Mouse (Mus musculus) adipocyte (in vitro differentiated cells): ENCODE results near the gene Ino80d.
A peak's percentile ranks its signal among the peaks of the same experiment; 100 is the strongest.

Source experiments
- DNase-seq: peaks from one replicate; pipeline ENCODE4 v3.0.0-alpha.2; 2016; ENCODE audit warnings: low spot score

Ino80d gene

GRCm38 (mm10) chr1:63107614-63108327 lies 6.7 kb downstream of the Ino80d start:
- no peak for DNase-seq

DNA sequence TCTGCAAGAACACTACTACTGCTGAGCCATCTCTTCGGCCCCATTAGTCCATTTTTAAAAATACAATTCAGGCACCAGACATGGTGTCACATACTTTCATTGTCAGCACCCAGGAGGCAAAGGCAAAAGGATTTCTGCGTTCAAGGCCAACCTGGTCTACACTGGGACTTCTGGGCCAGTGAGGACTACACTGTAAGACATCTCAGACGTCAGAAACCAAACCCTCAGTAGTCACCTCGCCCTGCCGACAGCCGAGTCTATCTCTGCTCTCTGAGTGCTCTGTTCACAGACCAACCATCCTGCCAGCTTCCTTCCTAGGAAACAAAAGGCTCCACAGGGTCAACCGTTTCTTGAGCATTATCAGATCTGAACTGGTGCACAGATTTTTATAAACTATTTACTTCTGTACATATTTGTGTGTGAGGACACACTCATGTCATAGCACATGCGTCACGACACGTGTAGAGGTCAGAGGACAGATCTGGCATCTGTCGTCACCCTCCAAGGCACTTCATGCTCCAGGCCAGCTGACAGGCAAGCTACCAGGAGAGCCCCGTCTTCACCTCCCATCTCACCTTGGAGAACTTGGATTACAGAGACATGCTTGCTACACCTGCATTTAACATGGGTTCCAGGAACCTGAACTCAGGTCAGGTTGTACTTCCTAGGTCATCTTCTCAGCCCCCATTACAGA lies 11.6 kb downstream of the Ino80d start:
- no peak for DNase-seq

GRCm38 (mm10) chr1:63100196-63100595 lies 14.3 kb downstream of the Ino80d start:
- DNase-seq: no peak

DNA sequence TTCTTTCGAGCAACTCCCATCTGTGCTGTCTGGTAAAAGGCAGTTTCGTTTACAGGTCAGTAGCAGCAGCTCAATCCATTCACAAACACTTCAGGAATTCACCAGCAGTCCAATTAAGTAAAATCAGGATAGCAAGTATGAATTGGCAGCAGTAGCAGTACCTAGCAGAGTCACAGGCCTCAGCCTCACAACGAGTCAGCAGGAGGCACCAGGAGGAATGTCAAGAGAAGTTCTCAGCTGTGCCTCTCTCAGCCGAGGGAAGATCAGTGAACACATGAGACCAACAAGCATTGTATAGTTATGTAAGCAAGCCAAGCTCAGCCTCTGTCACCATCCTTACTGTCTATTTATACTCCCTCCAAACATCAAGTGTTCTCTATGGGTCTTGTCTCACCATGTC lies 15.6 kb downstream of the Ino80d start:
- no peak for DNase-seq

- DNase-seq: no peak
Observed at GRCm38 (mm10) chr1:63096071-63096470, 18.4 kb downstream of the Ino80d start.

- DNase-seq: no peak
Observed at GRCm38 (mm10) chr1:63089795-63090194, 24.7 kb downstream of the Ino80d start.

DNA sequence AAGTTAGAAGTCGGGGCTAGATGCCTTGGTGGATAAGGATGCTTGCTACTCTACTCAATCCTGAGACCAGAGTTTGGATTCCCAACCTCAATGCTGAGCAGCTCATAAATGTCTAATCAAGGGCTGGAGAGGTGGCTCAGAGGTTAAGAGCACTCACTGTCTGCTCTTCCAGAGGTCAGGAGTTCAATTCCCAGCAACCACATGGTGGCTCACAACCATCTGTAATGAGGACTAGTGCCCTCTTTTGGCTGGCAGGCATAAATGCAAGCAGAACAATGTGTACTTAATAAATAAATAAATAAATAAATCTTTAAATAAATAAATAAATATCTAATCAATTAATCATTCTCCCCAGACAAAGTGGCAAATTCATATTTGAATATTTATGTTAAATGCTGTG lies 25.9 kb downstream of the Ino80d start:
- DNase-seq: no peak

- DNase-seq: peak; percentile 20
Observed at GRCm38 (mm10) chr1:63080277-63080676, 34.2 kb downstream of the Ino80d start.

- no peak for DNase-seq
Observed at GRCm38 (mm10) chr1:63076383-63076782, 38.1 kb downstream of the Ino80d start.

DNA sequence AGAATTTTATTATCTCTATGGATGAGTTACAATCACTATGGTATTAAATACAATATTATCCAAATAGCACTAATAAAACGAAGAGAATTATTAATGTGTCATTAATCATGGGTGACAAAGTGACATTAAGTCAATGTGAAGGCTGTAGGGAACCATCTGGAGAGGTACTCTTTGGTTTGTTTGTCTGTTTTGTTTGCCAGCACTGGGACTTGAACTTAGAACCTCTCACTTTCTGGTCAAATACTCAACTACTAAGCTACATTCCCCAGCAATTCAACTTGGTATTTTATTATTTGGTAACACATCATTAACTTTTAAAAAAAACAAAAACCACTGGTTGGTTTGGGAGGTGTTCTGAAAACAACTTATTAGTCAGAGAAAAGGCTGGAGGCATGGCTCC lies 43.1 kb downstream of the Ino80d start:
- no peak for DNase-seq

GRCm38 (mm10) chr1:63058361-63058760 lies 56.1 kb downstream of the Ino80d start:
- no peak for DNase-seq

GRCm38 (mm10) chr1:63057849-63058248 lies 56.6 kb downstream of the Ino80d start:
- no peak for DNase-seq

DNA sequence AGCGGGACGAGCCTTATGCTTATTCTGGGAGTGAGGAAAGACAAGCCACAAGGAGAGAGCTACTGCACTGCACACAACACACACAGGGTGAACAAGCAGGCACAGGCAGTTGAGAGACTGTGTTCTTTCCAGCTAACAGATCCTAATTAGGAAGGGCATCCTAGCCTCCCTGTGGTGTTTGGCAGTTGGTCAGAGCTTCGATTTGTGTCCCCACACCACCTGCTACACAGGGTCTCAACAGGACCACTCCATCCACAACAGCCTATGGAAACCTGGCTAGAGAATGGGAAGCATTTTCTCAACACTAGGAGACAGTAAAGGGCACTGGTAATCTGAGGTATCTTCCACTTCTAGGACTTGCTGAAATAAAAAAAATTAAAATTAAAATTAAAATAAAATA lies 57.1 kb downstream of the Ino80d start:
- DNase-seq: no peak

DNA sequence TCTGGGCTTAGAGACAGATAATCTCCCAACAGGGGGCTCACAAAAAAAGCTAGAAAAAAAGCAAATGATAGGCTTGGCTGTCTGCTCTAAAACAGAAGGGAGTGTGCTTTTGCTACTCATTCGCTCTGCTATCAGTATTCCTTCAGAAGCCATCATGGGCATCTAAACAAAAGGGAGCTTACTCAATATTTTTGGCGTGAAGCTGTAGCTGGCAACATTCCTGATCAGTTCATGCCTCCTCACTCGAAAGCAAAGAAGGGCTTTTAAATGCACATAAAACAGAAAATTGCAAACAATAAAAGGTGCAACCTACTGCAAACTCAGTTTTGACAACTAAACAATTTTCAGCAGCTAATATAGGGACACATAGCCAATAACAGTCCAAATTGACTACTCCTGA lies 59.1 kb downstream of the Ino80d start:
- peak; percentile 29 for DNase-seq

- DNase-seq: no peak
Observed at GRCm38 (mm10) chr1:63050866-63051265, 63.6 kb downstream of the Ino80d start.

DNA sequence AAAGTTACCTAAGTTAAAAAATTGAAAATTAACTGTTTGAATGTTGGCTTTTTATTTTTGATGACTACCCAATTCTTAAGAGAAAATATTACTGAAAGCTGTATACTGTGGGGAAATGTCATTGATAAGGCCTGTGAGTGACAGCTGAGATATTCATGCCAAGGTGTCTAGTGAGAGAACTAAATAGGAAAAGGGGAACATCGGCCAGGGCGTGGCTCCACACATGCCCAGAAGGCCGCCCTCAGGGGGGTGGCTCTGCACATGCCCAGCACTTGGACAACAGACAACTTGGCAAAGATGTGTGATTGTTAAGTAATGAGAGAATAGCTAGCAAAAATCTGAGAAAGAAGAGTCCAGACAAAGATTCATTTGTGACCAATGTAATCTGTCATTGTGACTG lies 64.5 kb downstream of the Ino80d start:
- DNase-seq: peak; percentile 64

- DNase-seq: no peak
Observed at GRCm38 (mm10) chr1:63047983-63048382, 66.5 kb downstream of the Ino80d start.

DNA sequence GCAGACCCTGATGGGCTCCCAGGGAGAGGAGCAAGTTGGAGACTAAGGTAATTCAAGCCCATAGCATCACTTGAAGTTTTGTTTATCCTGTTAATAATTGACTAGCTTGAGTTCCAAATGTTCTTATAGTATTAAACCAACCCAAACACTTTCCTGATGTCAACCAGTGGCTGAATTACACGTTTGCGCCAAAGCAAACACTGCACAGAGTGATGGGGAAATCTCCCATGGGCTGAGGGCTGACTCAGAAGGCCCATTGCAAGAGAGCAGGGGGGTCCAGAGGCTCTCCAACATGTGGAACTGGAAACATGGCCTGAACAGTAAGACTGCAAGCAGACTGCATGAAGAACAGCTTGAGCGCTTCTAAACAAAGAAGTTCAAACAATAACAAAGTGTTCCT lies 81.5 kb downstream of the Ino80d start:
- no peak for DNase-seq

GRCm38 (mm10) chr1:63019916-63020315 lies 94.6 kb downstream of the Ino80d start:
- no peak for DNase-seq

DNA sequence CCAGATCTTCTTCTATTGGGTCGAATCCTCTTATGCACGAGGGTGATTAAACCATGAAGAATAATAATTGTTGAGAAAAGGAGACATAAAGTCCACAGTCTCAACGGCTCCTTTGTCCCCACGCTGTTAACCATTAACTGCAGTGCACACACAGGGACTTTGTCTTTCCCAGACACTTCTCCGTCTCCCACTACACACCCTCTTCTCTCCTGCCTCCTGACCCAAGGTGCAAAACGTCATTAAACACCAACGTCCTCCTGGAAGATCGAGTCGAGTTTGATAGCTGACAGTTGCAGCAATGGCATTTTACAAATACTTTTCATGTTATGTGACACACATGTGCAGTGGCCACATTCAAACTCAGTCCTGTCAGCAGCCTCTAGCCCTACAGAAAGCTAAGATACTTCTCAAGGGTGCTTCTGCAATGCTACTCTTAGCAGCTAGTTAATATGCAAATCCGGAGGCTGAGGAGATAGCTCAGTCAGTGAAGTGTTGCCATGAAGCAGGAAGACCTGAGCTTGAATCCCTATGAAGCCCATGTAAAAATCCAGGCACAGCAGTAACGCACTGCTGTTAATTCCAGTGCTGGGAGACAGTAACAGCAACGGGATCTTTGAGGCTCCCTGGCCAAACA lies 109.3 kb downstream of the Ino80d start:
- no peak for DNase-seq

- DNase-seq: no peak
Observed at GRCm38 (mm10) chr1:63001874-63002273, 112.6 kb downstream of the Ino80d start.

DNA sequence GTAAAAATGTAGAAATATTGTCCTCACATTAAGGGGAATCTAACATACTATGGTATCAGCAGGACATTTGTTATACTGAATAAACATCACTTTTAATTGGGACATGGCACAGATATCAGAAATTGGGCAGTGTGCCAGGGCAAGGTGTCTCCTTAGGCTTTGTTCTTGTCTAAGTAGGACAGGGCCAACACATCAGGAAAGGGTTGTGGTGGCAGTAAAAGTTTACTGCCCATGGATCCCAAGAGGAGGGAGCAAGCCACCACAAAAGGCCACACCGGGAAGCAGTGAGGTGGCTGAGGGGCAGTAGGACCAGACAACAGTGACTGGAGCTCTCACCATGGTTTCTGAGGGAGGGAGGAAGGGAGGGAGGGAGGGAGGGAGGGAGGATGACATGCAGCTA lies 121.1 kb downstream of the Ino80d start:
- DNase-seq: no peak

GRCm38 (mm10) chr1:62992648-62993047 lies 121.8 kb downstream of the Ino80d start:
- DNase-seq: no peak
